Mouse (Mus musculus): ENCODE data around the gene Mpdz. TPM values are rescaled to one million over a fixed set of nuclear protein-coding genes. Genes with fewer than 3 reads are reported as not detected.

Gene Mpdz
- polyA plus RNA-seq, 1 experiment, result 10.1 TPM

- no peaks in the 10 kb centered on the region for H3K36me3 ChIP-seq (ENCODE audit: control insufficient read depth, insufficient read depth)
- TF ChIP-seq SRF (IDR thresholded peaks at IDR 0.05; ENCODE audit: control insufficient read depth, insufficient read length, low read depth) (no peak), TCF3 (IDR thresholded peaks at IDR 0.05; ENCODE audit: insufficient read length, low read depth) (no peak), MYOD1 (IDR thresholded peaks at IDR 0.05; ENCODE audit: control insufficient read depth in 1 of 3, insufficient read length in 2 of 3, low read depth in 2 of 3) (no peak), REST (IDR thresholded peaks at IDR 0.05; ENCODE audit: insufficient read depth, insufficient read length) (no peak), POLR2AphosphoS2 (IDR thresholded peaks at IDR 0.05; ENCODE audit: insufficient read length, low read depth) (no peak), CEBPB (IDR thresholded peaks at IDR 0.05; ENCODE audit: insufficient read depth, poor library complexity, severe bottlenecking) (no peak), MYOG (IDR thresholded peaks at IDR 0.05; ENCODE audit: control insufficient read depth in 1 of 3, insufficient read depth in 1 of 3, insufficient read length in 2 of 3, low read depth in 2 of 3) (no peak), POLR2A (IDR thresholded peaks at IDR 0.05; ENCODE audit: insufficient read length, low read depth) (no peak), E2F4 (IDR thresholded peaks at IDR 0.05; ENCODE audit: insufficient read depth) (no peak), TCF12 (IDR thresholded peaks at IDR 0.05; ENCODE audit: insufficient read depth, poor library complexity, severe bottlenecking) (no peak), MAX (IDR thresholded peaks at IDR 0.05; ENCODE audit: low read depth) (no peak), USF1 (IDR thresholded peaks at IDR 0.05; ENCODE audit: low read depth) (no peak)
- H3K27me3 ChIP-seq (ENCODE audit: control insufficient read depth, insufficient read depth, insufficient read length), result no peaks in the 10 kb centered on the region
- no peaks in the 10 kb centered on the region for H3K79me2 ChIP-seq (ENCODE audit: control insufficient read depth, insufficient read depth)
- no peak overlapping the region for H3K4me2 ChIP-seq (ENCODE audit: low read depth)
- no peak overlapping the region for H3K4me3 ChIP-seq
- no peak overlapping the region for H3ac ChIP-seq (ENCODE audit: control insufficient read depth, insufficient read length)
Observed at GRCm38 (mm10) chr4:81466821-81467220, 24.2 kb upstream of the Mpdz start.

GRCm38 (mm10) chr4:81465172-81465571 lies 22.6 kb upstream of the Mpdz start:
- Histone ChIP-seq H3K4me3 (no peak overlapping the region), H3K4me2 (ENCODE audit: low read depth) (no peak overlapping the region), H3K36me3 (ENCODE audit: control insufficient read depth, insufficient read depth) (no peaks in the 10 kb centered on the region), H3K27me3 (ENCODE audit: control insufficient read depth, insufficient read depth, insufficient read length) (no peaks in the 10 kb centered on the region), H3ac (ENCODE audit: control insufficient read depth, insufficient read length) (no peak overlapping the region), H3K79me2 (ENCODE audit: control insufficient read depth, insufficient read depth) (no peaks in the 10 kb centered on the region)
- TF ChIP-seq CEBPB (IDR thresholded peaks at IDR 0.05; ENCODE audit: insufficient read depth, poor library complexity, severe bottlenecking) (no peak), POLR2AphosphoS2 (IDR thresholded peaks at IDR 0.05; ENCODE audit: insufficient read length, low read depth) (no peak), REST (IDR thresholded peaks at IDR 0.05; ENCODE audit: insufficient read depth, insufficient read length) (no peak), TCF12 (IDR thresholded peaks at IDR 0.05; ENCODE audit: insufficient read depth, poor library complexity, severe bottlenecking) (no peak), E2F4 (IDR thresholded peaks at IDR 0.05; ENCODE audit: insufficient read depth) (no peak), MAX (IDR thresholded peaks at IDR 0.05; ENCODE audit: low read depth) (no peak), MYOG (IDR thresholded peaks at IDR 0.05; ENCODE audit: control insufficient read depth in 1 of 3, insufficient read depth in 1 of 3, insufficient read length in 2 of 3, low read depth in 2 of 3) (no peak), POLR2A (IDR thresholded peaks at IDR 0.05; ENCODE audit: insufficient read length, low read depth) (no peak), MYOD1 (IDR thresholded peaks at IDR 0.05; ENCODE audit: control insufficient read depth in 1 of 3, insufficient read length in 2 of 3, low read depth in 2 of 3) (no peak), SRF (IDR thresholded peaks at IDR 0.05; ENCODE audit: control insufficient read depth, insufficient read length, low read depth) (no peak), USF1 (IDR thresholded peaks at IDR 0.05; ENCODE audit: low read depth) (no peak), TCF3 (IDR thresholded peaks at IDR 0.05; ENCODE audit: insufficient read length, low read depth) (no peak)

GRCm38 (mm10) chr4:81462253-81462652 lies 19.6 kb upstream of the Mpdz start:
- Histone ChIP-seq H3K4me3 (no peak overlapping the region), H3K36me3 (ENCODE audit: control insufficient read depth, insufficient read depth) (no peaks in the 10 kb centered on the region), H3K27me3 (ENCODE audit: control insufficient read depth, insufficient read depth, insufficient read length) (no peaks in the 10 kb centered on the region), H3K79me2 (ENCODE audit: control insufficient read depth, insufficient read depth) (no peaks in the 10 kb centered on the region), H3ac (ENCODE audit: control insufficient read depth, insufficient read length) (no peak overlapping the region), H3K4me2 (ENCODE audit: low read depth) (peak overlapping the region; percentile 22)
- peak in 2 of 3 experiments; percentile 37 to 38 for TF ChIP-seq MYOD1 (IDR thresholded peaks at IDR 0.05; ENCODE audit: control insufficient read depth in 1 of 3, insufficient read length in 2 of 3, low read depth in 2 of 3)
- TF ChIP-seq E2F4 (IDR thresholded peaks at IDR 0.05; ENCODE audit: insufficient read depth), result no peak
- TF ChIP-seq POLR2A (IDR thresholded peaks at IDR 0.05; ENCODE audit: insufficient read length, low read depth), result no peak

GRCm38 (mm10) chr4:81458921-81459320 lies 16.3 kb upstream of the Mpdz start:
- TF ChIP-seq TCF12 (IDR thresholded peaks at IDR 0.05; ENCODE audit: insufficient read depth, poor library complexity, severe bottlenecking), result no peak
- TF ChIP-seq USF1 (IDR thresholded peaks at IDR 0.05; ENCODE audit: low read depth), result no peak
- no peak for TF ChIP-seq REST (IDR thresholded peaks at IDR 0.05; ENCODE audit: insufficient read depth, insufficient read length)
- TF ChIP-seq MYOG (IDR thresholded peaks at IDR 0.05; ENCODE audit: control insufficient read depth in 1 of 3, insufficient read depth in 1 of 3, insufficient read length in 2 of 3, low read depth in 2 of 3), result no peak
- TF ChIP-seq MYOD1 (IDR thresholded peaks at IDR 0.05; ENCODE audit: control insufficient read depth in 1 of 3, insufficient read length in 2 of 3, low read depth in 2 of 3), result no peak
- Histone ChIP-seq H3K4me2 (ENCODE audit: low read depth) (no peak overlapping the region), H3K36me3 (ENCODE audit: control insufficient read depth, insufficient read depth) (no peaks in the 10 kb centered on the region)

GRCm38 (mm10) chr4:81453806-81454205 lies 11.2 kb upstream of the Mpdz start:
- Histone ChIP-seq H3ac (ENCODE audit: control insufficient read depth, insufficient read length) (no peak overlapping the region), H3K4me3 (no peak overlapping the region), H3K79me2 (ENCODE audit: control insufficient read depth, insufficient read depth) (no peaks in the 10 kb centered on the region), H3K27me3 (ENCODE audit: control insufficient read depth, insufficient read depth, insufficient read length) (no peaks in the 10 kb centered on the region), H3K36me3 (ENCODE audit: control insufficient read depth, insufficient read depth) (no peaks in the 10 kb centered on the region), H3K4me2 (ENCODE audit: low read depth) (no peak overlapping the region)
- TF ChIP-seq REST (IDR thresholded peaks at IDR 0.05; ENCODE audit: insufficient read depth, insufficient read length) (no peak), USF1 (IDR thresholded peaks at IDR 0.05; ENCODE audit: low read depth) (no peak), SRF (IDR thresholded peaks at IDR 0.05; ENCODE audit: control insufficient read depth, insufficient read length, low read depth) (no peak), POLR2A (IDR thresholded peaks at IDR 0.05; ENCODE audit: insufficient read length, low read depth) (no peak), CEBPB (IDR thresholded peaks at IDR 0.05; ENCODE audit: insufficient read depth, poor library complexity, severe bottlenecking) (no peak)

More at GRCm38 (mm10) chr4:81458921-81459320, 16.3 kb upstream of the Mpdz start:
- H3ac ChIP-seq (ENCODE audit: control insufficient read depth, insufficient read length), result no peak overlapping the region
- no peaks in the 10 kb centered on the region for H3K79me2 ChIP-seq (ENCODE audit: control insufficient read depth, insufficient read depth)
- no peak overlapping the region for H3K4me3 ChIP-seq
- no peaks in the 10 kb centered on the region for H3K27me3 ChIP-seq (ENCODE audit: control insufficient read depth, insufficient read depth, insufficient read length)

Measured in myocyte (in vitro differentiated cells).